Mouse (Mus musculus) E14TG2a.4 (cell line): ENCODE results near the gene Pdxp.

Experiments used
- CTCF ChIP-seq: conservative IDR thresholded peaks from 2 replicates; pipeline ENCODE4 v1.5.1; 2014; ENCODE audit warnings: low read length
- NANOG ChIP-seq: IDR thresholded peaks from 2 replicates; pipeline ENCODE4 v1.6.1; 2014; ENCODE audit warnings: borderline replicate concordance, low read length, mixed read lengths
- POU5F1 ChIP-seq: IDR thresholded peaks from 2 replicates; pipeline ENCODE4 v1.6.1; 2014; ENCODE audit warnings: low read length, borderline replicate concordance

DNA sequence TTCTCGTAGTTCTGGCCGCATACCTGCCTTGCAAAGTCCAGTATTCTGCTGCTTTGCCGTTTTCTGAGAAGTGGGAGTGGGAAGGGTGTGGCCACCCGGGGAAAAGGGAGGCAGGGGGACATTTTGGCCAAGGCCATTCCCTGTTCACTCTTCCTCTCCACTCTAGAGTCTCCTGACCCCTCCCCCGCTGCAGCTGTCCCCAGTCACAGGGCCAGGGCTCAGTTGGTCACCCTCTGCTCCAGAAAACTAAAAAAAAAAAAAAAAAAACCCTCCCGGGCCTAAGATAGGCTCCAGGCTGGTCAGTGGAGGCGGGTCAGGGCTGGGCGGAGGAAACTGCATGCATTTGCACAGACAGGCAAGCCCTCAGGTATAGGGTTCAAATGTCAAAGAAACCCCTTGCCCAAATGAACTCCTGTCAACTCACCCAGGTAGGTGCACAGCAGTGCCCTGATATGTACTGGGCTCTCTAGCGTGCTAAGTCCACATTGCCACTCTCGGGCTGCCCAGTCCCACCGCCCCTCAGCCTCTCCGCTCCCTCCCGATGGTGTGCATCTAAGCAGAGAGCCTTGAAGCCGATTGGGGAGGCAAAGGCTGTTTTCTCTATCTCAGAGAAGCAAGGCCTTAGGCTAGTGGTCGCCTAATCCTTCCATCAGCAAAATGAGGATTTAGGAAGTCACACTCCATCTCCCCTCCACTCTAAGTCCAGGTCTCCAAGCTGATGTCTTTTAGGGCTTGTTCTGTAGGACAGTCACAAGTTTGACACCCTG lies 13.5 kb downstream of the Pdxp start:
- TF ChIP-seq CTCF (no peak), NANOG (no peak), POU5F1 (no peak)
